Mouse (Mus musculus): ENCODE data around the gene Rsph10b. TPM values are rescaled to one million over a fixed set of nuclear protein-coding genes. Genes with fewer than 3 reads are reported as not detected.

The Rsph10b gene
- polyA plus RNA-seq, 1 experiment from 2014 or later = 0.73 TPM

DNA sequence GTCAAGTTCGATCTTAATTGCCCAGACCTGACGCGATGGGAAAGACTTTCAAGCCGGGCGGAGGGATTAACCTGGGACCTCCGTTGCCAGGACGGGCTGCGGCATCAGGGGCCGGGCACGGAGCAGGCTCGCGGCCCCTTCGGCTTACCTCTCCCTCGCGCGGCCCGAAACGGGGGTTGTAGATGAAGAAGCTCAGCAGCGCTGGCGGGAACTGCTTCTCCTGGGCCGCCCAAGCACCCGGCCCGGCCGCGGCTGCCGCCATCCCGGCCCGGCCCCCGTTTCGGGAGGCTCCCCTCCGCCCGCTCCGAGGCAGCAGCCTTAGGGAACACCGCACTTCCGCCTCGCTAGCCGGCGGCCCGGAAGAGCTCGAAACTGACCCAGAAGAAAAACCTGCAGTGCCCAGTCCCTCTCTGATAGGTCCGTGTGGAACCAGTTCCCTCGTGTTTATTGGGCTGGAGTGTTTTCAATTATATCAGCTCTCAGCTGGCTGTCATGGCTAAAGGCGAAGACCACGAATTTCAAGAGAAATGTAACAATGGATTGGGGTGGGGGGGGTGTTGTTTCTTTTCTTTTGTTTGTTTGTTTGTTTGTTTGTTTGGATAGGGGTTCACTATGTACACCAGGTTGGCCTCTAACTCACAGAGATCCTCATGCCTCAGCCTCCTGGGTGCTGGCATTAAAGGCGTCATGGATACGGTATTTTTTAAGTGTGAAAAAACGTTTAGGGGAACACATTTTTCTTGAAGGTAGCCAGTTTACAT lies 81.9 kb downstream of the Rsph10b start, which contains the start of gene Ccz1:
Gene Ccz1 (minus strand): TSS at position 327 of the 761 bp plus-strand sequence.
- no peaks in the 10 kb centered on the region for H3K27me3 ChIP-seq (ENCODE audit: control insufficient read depth, insufficient read depth, low read length)
- H3K4me2 ChIP-seq (ENCODE audit: low read depth, low read length, severe bottlenecking) = peak within 1 kb of the TSS; percentile 46
- H3K27ac ChIP-seq (ENCODE audit: low read depth, low read length) = peak within 1 kb of the TSS; percentile 65; the same call in 1 of the 2 replicates
- 3% methylated on average over 47 of the region's 47 CpGs for WGBS
- H3K36me3 ChIP-seq (ENCODE audit: control insufficient read depth, insufficient read depth, low read length) = peaks cover 2% of the 10 kb centered on the region; the same call in 1 of the 2 replicates
- H3K9me3 ChIP-seq (ENCODE audit: control insufficient read depth, low read length) = no peaks in the 10 kb centered on the region
- peak; percentile 89 for DNase-seq (ENCODE audit: low spot score)
- ATAC-seq (replicated peaks; ENCODE audit: low FRiP score) = peak; percentile 98
- H3K4me3 ChIP-seq (ENCODE audit: low read depth, low read length) = peak within 1 kb of the TSS; percentile 98
- peak within 1 kb of the TSS; percentile 81 for H3K9ac ChIP-seq (ENCODE audit: low read length)
- no peaks in the 10 kb centered on the region; the same call in 1 of the 2 replicates for H3K4me1 ChIP-seq (replicated peaks; ENCODE audit: control insufficient read depth, insufficient read depth, low read length)

DNA sequence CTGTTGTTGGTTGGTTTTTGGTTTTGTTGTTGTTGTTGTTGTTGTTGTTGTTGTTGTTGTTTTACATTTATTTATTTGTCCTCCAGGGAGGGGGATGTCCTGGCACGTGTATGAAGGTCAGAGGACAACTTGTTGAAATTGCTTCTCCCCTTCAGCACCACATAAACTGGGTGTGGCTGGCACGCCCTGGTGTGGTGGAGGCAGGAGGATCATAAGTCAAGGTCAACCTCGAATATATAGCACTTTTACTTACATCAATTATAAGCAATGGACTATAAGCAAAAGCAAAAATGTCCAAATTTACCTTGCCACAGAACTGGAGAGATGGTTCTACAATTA lies 82.4 kb downstream of the Rsph10b start:
- Histone ChIP-seq H3K4me2 (ENCODE audit: low read depth, low read length, severe bottlenecking) (peak overlapping the region; percentile 31; the same call in 1 of the 2 replicates), H3K9me3 (ENCODE audit: control insufficient read depth, low read length) (no peaks in the 10 kb centered on the region), H3K4me3 (ENCODE audit: low read depth, low read length) (no peak overlapping the region; the same call in 1 of the 2 replicates), H3K4me1 (replicated peaks; ENCODE audit: control insufficient read depth, insufficient read depth, low read length) (no peaks in the 10 kb centered on the region; the same call in 1 of the 2 replicates), H3K36me3 (ENCODE audit: control insufficient read depth, insufficient read depth, low read length) (peaks cover 2% of the 10 kb centered on the region; the same call in 1 of the 2 replicates), H3K9ac (ENCODE audit: low read length) (no peak overlapping the region), H3K27me3 (ENCODE audit: control insufficient read depth, insufficient read depth, low read length) (no peaks in the 10 kb centered on the region), H3K27ac (ENCODE audit: low read depth, low read length) (no peak overlapping the region)
- 79% methylated on average over 3 of the region's 3 CpGs for WGBS
- DNase-seq (ENCODE audit: low spot score) = no peak
- no peak for ATAC-seq (replicated peaks; ENCODE audit: low FRiP score)

DNA sequence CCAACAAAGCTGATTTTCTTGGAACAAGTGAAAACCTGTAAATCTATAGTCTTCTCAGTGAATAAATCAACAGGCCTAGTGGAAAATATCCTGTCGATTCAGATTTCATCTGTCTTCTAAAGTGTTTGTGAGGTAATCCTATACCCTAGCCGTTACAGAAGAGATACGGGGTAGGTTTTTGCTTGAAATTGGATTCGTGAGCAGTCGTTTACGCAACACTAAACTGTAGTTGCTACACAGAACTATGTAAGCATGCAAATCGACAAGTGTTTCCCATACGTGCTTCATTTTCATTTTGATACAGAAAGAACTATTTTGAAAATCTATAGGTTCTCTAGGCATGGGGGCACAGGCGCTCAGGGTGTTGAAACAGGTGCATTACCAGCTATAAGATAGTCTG lies 83.0 kb downstream of the Rsph10b start:
- Histone ChIP-seq H3K4me1 (replicated peaks; ENCODE audit: control insufficient read depth, insufficient read depth, low read length) (no peaks in the 10 kb centered on the region; the same call in 1 of the 2 replicates), H3K4me2 (ENCODE audit: low read depth, low read length, severe bottlenecking) (no peak overlapping the region), H3K9me3 (ENCODE audit: control insufficient read depth, low read length) (no peaks in the 10 kb centered on the region), H3K4me3 (ENCODE audit: low read depth, low read length) (no peak overlapping the region), H3K36me3 (ENCODE audit: control insufficient read depth, insufficient read depth, low read length) (no peaks in the 10 kb centered on the region; the same call in 1 of the 2 replicates), H3K27me3 (ENCODE audit: control insufficient read depth, insufficient read depth, low read length) (no peaks in the 10 kb centered on the region), H3K27ac (ENCODE audit: low read depth, low read length) (no peak overlapping the region), H3K9ac (ENCODE audit: low read length) (no peak overlapping the region)
- ATAC-seq (replicated peaks; ENCODE audit: low FRiP score) (no peak), DNase-seq (ENCODE audit: low spot score) (no peak)
- 91% methylated on average over 9 of the region's 9 CpGs for WGBS

DNA sequence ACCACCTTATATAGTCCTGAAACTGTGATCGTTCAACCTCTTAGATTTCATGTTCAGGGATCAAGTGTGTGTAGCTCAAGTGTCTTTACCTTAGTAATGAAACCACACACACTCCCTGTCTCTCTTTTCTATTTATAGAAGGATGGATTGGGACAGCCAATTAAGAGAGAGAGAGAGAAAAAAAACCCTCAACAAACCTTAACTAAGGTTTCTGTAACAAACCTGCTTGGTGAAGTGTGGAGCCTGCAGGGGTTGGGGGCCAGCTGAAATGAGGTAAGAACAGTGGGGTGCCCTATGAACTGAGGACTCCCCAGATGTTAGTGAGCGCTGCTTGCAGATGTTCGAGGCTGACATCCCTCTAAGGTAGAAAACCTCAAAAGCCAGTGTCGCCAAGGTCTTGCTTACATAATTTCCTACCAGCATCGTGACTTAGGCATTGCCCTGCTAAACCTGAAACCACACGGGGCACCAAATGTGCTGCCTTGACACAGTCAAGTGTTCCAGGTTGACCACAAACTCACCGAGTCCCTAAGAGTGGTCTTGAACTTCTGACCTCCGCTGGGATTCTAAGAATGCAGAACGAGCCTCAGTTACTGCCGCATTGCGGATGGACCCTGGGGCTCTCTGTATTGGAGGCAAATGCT lies 93.9 kb downstream of the Rsph10b start, which contains the start of gene Ocm:
Gene Ocm (minus strand): TSS at position 51 of the 644 bp plus-strand sequence.
- ATAC-seq (replicated peaks; ENCODE audit: low FRiP score) (no peak), DNase-seq (ENCODE audit: low spot score) (no peak)
- Histone ChIP-seq H3K27ac (ENCODE audit: low read depth, low read length) (no peak within 1 kb of the TSS), H3K4me2 (ENCODE audit: low read depth, low read length, severe bottlenecking) (no peak within 1 kb of the TSS), H3K9ac (ENCODE audit: low read length) (no peak within 1 kb of the TSS), H3K27me3 (ENCODE audit: control insufficient read depth, insufficient read depth, low read length) (no peaks in the 10 kb centered on the region), H3K9me3 (ENCODE audit: control insufficient read depth, low read length) (no peaks in the 10 kb centered on the region), H3K4me3 (ENCODE audit: low read depth, low read length) (no peak within 1 kb of the TSS), H3K36me3 (ENCODE audit: control insufficient read depth, insufficient read depth, low read length) (no peaks in the 10 kb centered on the region), H3K4me1 (replicated peaks; ENCODE audit: control insufficient read depth, insufficient read depth, low read length) (no peaks in the 10 kb centered on the region)
- 77% methylated on average over 11 of the region's 11 CpGs for WGBS

DNA sequence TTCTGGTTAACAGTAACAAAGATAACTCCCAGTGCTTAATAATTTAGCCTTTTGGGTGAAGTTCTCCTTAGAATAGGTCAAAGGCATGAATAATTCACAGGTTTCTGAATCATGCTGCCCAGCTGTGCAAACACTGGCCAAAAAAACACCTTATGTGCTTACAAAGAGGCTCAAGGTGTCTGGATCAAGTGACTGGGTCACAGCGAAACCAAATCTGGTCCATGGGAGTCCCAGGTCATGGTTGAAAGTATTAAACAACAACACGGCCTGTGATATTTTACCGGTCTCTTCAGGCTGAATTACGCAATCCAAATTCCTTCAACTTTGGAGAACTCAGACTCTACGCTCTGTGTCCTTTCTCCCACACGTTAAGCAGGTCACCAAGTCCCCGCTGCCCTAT lies 99.7 kb downstream of the Rsph10b start:
- Histone ChIP-seq H3K4me2 (ENCODE audit: low read depth, low read length, severe bottlenecking) (no peak overlapping the region), H3K4me1 (replicated peaks; ENCODE audit: control insufficient read depth, insufficient read depth, low read length) (no peaks in the 10 kb centered on the region), H3K36me3 (ENCODE audit: control insufficient read depth, insufficient read depth, low read length) (no peaks in the 10 kb centered on the region), H3K9me3 (ENCODE audit: control insufficient read depth, low read length) (no peaks in the 10 kb centered on the region; the same call in 1 of the 2 replicates), H3K4me3 (ENCODE audit: low read depth, low read length) (no peak overlapping the region), H3K27me3 (ENCODE audit: control insufficient read depth, insufficient read depth, low read length) (no peaks in the 10 kb centered on the region), H3K27ac (ENCODE audit: low read depth, low read length) (no peak overlapping the region), H3K9ac (ENCODE audit: low read length) (no peak overlapping the region)
- DNase-seq (ENCODE audit: low spot score) (no peak), ATAC-seq (replicated peaks; ENCODE audit: low FRiP score) (no peak)
- 83% methylated on average over 7 of the region's 7 CpGs for WGBS

DNA sequence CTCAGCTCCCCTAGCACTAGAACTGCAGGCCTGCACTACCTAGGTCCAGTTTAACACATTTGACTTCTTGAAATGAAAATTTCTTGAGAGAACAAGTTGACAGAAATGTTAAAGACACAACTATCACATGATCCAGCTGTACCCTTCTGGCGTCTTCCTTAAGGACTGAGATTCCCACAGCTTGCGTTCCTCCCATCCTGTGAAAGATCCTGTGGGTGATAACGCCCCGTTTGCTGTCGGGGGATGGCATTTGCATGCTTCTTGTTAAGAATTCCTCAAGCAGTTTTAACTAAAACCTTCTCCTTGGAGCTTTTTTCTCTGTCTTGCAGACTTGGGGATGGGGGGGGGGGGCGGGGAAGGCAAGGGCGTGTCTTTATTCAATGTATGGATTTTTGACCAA lies 101.7 kb downstream of the Rsph10b start:
- Histone ChIP-seq H3K9me3 (ENCODE audit: control insufficient read depth, low read length) (no peaks in the 10 kb centered on the region; the same call in 1 of the 2 replicates), H3K4me3 (ENCODE audit: low read depth, low read length) (no peak overlapping the region), H3K9ac (ENCODE audit: low read length) (no peak overlapping the region), H3K27me3 (ENCODE audit: control insufficient read depth, insufficient read depth, low read length) (no peaks in the 10 kb centered on the region), H3K4me2 (ENCODE audit: low read depth, low read length, severe bottlenecking) (no peak overlapping the region), H3K4me1 (replicated peaks; ENCODE audit: control insufficient read depth, insufficient read depth, low read length) (no peaks in the 10 kb centered on the region), H3K27ac (ENCODE audit: low read depth, low read length) (no peak overlapping the region), H3K36me3 (ENCODE audit: control insufficient read depth, insufficient read depth, low read length) (no peaks in the 10 kb centered on the region)
- ATAC-seq (replicated peaks; ENCODE audit: low FRiP score) (no peak), DNase-seq (ENCODE audit: low spot score) (no peak)
- WGBS = 80% methylated on average over 7 of the region's 7 CpGs

Other genes with a start within 250 kb of the Rsph10b start
- gene Usp42, start 200.8 kb upstream of the Rsph10b start, polyA plus RNA-seq (2014; fragmentation: Nextera tagmentation; extraction: Ambion mirVana) = 35.5 and 36.9 TPM in 2 replicates
- gene Eif2ak1, start 115.2 kb upstream of the Rsph10b start, polyA plus RNA-seq (2014; fragmentation: Nextera tagmentation; extraction: Ambion mirVana) = 48.4 and 49.8 TPM in 2 replicates
- 0.55 TPM in 2 replicates for gene Ankrd61, start 35.4 kb upstream of the Rsph10b start, polyA plus RNA-seq (2014; fragmentation: Nextera tagmentation; extraction: Ambion mirVana)
- 109 and 110 TPM in 2 replicates for gene Aimp2, start 23.2 kb upstream of the Rsph10b start, polyA plus RNA-seq (2014; fragmentation: Nextera tagmentation; extraction: Ambion mirVana)
- gene Pms2, start 23.1 kb upstream of the Rsph10b start, polyA plus RNA-seq (2014; fragmentation: Nextera tagmentation; extraction: Ambion mirVana) = 41.5 and 42.2 TPM in 2 replicates
- gene Gm42421, start 4.9 kb upstream of the Rsph10b start, polyA plus RNA-seq (2014; fragmentation: Nextera tagmentation; extraction: Ambion mirVana) = 0.83 and 1.4 TPM in 2 replicates
- gene Ccz1, start 81.8 kb downstream of the Rsph10b start, polyA plus RNA-seq (2014; fragmentation: Nextera tagmentation; extraction: Ambion mirVana) = 115 and 117 TPM in 2 replicates
- not detected in 2 replicates for gene Ocm, start 93.6 kb downstream of the Rsph10b start, polyA plus RNA-seq (2014; fragmentation: Nextera tagmentation; extraction: Ambion mirVana)
- gene Lmtk2, start 167.4 kb downstream of the Rsph10b start, polyA plus RNA-seq (2014; fragmentation: Nextera tagmentation; extraction: Ambion mirVana) = 7.8 and 8.3 TPM in 2 replicates